Mouse (Mus musculus): ENCODE measurements around the gene Vezf1.

Gene Vezf1

DNA sequence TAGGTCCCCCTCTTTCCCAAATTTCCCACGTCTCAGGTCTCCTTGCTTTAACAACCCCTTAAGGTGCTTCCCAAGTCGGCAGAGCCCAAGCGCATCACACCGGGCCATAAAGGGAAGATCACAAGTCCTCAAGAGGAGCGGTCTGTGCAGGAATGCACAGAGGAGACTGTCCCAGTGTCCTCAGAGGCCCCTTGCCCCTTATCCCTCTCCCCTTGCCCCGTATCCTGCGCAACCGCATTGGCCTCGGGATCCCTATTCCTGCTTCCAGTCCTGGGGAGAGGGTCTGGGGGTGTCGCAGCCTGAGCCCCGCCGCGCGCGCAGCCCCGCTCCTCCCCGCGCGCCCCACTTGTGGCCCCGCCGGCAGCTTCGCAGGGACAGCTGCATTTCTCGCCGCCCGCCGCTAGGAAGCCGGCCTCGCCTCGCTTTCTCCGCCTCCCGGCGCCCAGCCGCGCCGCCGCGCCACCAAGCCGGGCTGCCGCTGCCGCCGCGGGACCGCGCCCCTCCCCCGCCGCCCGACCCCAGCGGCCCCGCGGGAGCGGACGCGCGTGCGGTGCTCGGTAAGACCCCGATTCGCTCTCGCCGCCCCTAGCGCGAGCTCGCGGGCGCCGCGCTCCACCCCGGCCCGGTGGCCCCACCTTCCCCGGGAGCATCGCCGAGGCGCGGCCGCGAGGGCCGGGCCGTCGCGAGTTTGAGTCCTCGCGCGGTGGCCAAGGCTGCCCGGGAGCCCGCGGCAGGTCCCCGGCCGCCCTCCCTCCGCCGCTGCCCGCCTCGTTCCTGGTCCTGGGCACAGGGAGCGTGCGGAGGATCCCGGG, 30.9 kb downstream of the Vezf1 start:
- peak; percentile 73 for DNase-seq (ENCODE audit: low spot score)

DNA sequence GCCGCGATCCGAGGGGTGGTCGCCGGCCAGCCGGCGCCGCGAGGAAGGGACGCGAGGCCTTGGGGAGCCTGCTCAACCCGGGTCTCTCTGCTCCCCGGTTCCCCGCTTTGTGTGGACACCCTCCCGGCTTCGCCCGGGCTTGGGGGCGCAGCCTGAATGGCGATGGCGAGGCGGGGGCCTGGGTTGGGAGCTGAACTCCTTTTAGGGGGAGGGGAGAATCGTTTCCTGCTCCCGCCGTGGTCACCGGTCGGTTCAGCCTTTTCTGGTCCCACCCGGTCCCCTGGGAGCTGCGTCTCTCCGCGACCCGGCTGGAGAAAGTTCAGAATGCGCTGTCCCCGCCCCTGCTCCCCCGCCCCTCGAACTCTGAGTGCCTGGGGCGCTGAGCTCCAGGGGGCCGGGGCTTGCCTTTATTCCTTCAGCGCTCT, 31.5 kb downstream of the Vezf1 start:
- DNase-seq (ENCODE audit: low spot score) = peak; percentile 67

DNA sequence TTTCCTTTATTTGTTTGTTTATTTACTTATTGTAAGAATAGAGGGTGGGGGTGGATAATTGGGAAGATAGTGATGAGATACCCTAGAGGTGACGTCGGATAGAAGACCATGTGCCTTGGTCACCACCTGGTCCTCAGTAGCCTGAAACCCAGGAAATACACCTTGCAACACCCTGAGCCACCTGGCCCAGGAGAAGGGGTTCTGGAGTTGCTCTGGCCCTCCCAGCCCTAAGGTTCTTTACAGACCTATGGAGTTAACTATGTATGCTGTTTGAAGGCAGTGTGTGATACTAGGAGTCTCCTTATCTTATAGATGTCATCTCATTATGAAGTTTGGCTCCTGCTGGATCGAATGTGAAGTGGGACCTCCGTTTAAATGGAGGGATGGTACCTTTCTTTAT, 32.1 kb downstream of the Vezf1 start:
- no peak for DNase-seq (ENCODE audit: low spot score)

DNA sequence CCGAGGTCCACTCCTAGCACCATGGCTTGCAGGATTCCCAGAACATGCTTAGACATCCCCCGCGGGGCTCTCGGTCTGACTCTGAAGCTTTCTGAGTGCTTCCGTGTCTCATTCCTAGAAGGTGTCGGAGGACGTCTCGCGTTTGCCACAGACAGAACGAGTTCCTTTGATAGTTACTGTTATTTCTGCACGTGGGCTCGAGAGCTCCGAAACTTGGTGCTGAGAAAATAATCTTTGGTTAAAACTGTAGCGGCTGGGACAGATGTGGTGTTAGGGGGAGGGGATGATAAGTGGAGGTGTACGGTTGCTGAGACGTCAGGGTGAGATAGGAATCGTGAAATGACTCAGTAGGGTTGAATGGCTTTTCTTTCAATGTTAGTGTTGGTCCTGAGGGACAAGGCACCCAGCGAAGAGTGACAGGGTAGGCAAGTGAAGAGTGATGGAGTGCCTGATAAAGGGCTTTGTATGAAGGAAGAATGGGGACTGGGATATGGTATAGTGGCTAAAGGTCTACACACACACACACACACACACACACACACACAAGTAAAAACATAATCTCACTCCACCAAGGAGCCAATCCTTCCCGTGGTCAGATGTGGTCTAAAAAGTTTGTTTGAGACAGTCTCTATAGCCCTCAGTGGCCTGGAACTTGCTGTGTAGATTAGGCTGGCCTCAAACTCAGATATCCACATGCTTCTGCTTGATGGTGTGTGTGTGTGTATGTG, 35.3 kb downstream of the Vezf1 start:
- no peak for DNase-seq (ENCODE audit: low spot score)

DNA sequence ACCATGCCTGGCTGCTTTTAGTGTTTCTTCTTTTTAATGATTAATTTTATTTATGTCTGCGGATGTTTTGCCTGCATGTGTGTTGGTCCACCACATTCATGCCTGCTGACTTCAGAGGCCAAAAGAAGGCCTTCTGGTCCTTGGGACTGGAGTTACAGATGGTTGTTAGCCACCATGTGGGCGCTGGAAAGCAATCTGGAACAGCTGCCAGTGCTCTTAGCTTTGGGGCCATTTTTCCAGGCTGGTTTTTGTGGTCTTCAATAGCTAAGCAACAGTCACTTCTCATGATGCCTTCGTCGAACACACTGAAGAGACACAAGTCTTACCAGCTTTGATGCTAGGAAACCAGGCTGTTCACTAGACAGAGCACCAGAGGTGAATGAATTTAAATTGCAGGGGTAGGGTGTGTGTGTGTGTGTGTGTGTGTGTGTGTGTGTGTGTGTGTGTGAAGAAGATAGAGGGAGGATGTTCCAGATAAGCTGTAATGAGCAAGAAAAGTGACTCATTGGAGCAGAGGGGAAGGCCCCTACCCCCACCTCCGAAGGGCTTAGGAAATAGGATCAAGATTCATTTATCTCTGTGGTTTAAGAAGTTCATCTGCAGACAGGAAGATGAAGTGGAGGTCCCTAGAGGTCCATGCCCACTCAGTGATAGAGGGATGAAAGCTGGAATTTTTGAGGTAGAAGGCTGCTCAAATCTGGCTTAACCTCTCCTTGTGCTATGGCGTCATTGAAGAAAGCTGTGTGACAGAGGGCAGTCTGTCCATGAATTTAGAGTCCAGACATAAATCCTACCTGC, 37.6 kb downstream of the Vezf1 start:
- no peak for DNase-seq (ENCODE audit: low spot score)

DNA sequence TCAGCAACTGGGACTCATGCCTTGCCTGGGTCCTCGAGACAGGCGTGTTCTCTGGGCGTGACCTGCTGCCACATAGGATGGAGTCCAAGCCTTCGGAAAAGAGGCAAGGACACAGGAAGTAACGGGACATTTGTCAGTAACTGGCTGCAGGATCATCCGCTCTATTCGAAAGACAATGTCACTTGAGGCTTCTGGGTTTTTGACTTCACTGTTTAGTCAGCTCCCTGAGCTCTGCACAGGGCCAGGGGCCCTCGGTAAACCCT, 38.1 kb downstream of the Vezf1 start:
- no peak for DNase-seq (ENCODE audit: low spot score)

DNA sequence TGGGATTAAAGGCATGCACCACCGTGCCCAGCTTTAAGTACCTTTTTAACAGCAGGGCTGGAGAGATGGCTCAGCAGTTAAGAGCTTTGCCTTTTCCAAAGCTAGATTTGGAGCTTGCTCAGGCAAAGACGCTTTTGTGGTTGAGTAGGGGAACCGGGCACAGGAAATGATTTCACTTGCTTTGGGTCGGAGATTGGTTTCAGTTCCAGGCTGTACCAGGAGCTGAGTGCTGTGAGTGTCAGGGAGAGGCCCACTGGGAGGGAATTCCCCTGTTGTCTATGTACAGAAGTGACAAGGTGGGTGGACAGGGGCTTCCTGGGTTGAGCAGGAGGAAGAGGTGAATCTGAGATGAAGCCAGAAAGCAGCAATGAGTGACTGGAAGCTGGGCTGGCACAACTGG, 39.3 kb downstream of the Vezf1 start:
- DNase-seq (ENCODE audit: low spot score) = no peak

DNA sequence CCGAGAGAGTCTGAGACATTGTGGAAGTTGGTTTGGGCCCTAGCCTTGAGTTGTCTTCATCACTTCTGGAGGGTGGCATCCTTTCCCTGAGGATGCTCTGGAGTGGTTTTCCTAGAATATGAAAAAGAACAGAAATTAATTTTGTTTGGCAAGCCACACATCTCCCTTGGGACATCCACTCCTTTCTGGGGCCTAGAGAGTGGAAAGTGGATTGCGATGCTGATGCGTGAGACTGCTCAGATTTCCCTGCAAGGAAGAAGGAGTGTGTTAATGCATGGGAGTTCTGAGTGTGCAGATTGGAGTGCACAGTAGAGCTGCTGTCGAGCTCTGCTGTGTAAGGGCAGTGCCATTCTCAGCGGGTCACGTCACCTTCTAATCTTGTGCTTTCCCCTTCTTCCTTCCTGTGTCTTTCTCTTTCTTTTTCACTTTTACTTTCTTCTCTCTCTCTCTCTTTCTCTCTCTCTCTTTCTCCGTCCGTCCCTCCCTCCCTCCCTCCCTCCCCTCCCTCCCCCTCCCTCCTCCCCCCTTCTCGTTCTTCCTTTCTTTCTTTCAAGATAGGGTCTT, 42.0 kb downstream of the Vezf1 start:
- no peak for DNase-seq (ENCODE audit: low spot score)

DNA sequence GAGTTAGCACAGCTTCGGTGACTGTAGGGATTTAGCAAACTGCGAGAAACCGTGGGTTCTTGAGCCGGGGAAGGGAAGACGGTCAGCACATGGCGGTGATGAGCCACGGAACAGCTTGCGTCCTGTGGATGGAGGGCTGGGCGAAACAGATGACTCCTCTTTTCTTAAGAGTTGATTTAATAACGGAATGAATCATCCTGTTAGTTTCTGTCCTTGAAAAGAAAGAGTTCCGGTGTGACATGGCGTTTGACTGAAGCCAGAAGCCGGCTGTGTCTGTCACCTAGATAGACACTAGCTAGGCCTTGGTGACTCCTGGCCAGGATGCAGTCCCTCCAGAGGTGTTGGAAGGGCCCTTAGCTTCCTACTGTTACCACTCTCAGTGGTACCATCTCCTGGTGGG, 44.0 kb downstream of the Vezf1 start:
- DNase-seq (ENCODE audit: low spot score) = no peak

DNA sequence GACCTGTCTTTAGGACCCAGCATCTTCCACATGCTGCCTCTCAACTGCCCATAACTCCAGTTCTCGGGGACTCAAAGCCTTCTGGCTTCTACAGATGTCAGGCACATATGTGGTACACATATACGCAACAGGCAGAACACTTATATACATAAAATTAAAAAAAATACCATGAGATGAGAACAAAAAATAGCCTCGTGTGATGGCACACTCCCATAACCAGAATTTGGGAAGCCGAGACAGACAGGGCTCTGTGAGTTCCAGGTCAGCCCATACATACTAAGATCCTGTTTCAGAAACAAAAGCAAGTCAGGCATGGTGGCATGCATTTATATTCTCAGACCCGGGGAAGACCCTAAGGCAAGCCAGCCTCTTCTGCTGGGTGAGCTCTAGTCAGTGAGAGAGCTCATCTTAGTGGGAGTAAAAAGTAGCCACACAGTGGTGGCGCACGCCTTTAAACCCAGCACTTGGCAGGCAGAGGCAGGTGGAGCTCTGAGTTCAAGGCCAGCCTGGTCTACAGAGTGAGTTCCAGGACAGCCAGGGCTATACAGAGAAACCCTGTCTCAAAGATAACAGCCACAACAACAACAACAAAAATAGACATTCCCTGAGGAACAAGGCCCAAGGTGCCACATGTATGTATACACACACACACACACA, 44.7 kb downstream of the Vezf1 start:
- no peak for DNase-seq (ENCODE audit: low spot score)

DNA sequence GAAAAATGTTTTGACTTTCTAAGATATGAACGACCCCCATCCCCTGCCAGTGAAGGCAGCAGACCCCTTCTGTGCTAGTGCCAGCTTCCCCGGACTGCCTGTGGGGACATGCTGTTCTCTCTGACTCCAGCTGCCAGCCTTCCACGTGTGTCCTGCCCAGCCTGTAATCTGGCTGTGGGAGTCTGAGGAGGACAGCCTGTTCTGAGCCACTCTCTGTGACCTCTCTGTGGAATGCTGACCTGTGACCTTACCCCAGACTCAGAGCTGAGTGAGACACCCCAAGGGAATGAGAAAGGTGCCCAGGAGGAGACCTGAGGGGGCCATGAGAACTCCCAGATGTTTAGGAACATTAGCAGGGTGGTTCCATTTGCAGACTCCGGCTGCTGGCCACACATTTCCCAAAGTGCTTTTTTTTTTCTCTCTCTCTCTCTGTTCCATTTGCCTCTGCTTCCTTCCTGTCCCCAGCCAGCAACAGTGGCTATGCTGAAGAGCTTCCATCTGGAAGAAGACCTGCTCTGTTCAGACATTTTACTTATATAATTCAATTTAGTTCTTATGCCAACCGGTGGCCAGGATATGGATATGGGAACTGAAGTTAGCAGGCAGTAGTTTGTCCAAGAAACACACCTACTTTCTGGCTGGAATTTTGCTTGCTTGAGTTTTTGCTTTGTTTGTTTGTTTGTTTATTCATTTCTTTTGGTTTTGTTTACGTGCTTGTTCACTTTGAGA, 45.6 kb downstream of the Vezf1 start:
- DNase-seq (ENCODE audit: low spot score) = no peak

DNA sequence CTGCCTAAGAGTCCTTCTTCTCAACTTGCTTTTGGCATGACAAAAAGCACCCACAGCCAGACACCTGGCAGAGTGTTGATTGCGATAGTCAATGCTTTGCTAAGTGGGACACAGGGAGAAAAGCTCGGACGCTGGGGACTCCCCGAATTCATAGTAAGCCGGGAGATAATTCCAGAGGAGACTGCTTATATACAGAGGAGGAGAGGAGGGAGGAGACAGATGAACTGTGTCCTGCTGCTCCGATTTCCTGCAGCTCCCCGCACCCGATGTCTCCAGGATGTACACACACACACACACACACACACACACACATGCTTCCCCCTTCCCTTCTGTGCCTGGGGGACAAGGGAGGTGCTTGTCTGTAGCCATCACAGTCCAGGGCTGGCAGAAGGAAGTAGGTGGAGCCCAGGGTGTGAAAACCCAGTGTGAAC, 46.8 kb downstream of the Vezf1 start:
- DNase-seq (ENCODE audit: low spot score) = no peak

DNA sequence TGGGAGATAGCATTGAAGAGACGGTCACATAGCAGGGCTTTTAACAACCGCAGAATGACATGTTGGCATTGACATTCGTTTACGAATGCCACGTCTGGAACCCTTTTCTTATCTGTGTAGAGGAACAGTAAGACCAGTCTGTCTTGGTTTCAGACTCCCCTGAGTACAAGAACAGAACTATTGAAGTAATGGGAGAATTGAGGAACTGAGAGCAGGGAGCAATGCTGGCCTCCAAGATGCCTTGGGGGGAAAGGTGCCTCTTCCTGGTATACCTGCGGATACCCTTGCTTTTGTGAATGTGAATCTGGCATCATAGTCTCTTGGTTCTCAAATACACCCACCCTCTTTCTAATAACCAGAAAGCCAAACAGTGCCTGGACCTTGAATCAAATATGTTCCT, 48.5 kb downstream of the Vezf1 start:
- no peak for DNase-seq (ENCODE audit: low spot score)

DNA sequence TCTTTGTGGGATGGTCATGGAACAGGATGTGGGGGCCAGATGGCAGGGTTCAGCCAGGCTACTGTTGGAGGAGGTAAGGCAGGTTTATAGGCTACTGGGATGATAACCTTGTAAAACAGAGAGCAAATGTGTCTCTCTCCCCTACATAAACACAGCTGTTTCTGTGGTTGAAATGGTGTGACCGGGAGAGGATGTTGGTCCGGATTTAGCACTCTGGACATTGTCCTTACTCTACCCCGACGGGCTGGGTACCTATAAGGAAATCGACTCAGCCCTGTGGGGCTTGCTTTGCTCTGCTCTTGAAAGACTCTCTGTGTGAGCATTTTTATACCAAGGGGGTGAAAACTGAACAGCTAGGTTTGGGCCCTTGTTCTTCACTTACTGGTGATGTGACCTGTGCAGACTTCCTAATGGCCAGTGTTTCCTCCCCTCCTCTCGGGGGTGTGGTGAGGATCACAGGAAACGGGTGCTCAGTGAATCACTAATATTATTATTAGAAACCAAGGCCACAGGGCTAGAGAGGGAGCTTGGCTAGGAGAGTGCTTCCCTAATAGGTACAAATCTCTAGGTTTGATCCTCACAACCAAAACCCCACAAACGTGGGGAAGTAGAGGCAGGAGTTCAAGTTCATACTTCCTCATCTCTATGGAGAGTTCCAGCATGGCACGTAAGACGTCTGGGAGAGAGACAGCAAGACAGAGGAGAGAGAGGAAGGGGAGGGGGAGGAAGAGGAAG, 49.4 kb downstream of the Vezf1 start:
- DNase-seq (ENCODE audit: low spot score) = no peak

DNA sequence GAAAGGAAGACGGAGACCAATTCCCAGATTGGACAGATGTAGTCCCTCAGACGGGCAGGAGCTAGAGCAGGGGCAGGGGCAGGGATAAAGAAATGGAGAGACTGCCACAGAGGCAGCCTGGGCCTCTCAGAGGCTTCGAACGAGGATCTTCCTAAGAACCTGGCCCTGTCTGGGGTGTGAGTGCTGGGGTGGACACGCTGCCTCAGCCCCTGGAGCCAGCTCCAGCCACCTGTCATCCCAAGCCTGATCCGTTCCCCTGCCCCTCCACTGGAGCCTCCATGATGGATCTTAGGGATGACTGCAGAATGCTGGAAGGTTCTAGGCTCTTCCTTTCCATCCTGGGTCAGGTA, 50.0 kb downstream of the Vezf1 start:
- DNase-seq (ENCODE audit: low spot score) = no peak

DNA sequence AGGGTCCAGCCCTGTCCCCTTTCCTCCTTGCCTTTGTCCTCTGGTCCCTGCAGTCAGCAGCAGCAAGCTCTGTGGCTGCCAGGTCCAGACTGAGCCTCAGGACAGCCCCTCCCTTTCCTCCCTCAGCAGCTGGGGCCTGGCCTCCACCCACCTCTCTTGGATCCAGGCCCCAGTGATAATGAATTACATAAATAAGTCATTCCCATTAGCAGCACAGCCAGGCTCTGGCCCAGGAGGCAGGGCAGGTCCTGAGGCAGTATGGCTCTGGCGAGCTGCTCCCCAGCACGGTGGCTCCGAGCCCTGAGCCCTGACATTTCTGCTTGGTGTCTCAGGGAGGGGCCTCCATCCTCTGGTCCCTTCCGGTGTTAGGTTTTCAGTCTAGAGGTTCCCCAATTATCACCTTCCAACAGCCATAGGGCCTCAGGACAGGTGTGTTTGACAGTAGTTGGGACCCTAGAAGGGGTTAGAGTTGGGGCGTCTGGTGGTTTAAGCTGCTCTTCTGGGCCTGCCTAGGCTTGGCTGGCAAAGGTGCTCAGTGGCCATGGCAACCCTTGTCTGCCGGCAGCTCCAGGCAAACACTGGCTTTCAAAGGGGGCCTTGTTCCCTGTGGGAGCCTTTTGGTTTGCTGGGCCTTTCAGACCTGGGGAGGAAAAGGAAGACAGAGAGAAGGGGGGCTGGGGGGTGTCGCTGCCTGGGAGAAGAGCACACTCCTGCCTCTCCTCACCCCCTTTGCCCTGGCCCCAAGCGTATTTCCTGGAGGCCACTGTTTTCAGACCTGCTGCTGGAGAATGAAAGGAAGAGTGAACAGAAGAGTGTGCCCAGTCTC, 51.0 kb downstream of the Vezf1 start:
- peak; percentile 54 for DNase-seq (ENCODE audit: low spot score)

DNA sequence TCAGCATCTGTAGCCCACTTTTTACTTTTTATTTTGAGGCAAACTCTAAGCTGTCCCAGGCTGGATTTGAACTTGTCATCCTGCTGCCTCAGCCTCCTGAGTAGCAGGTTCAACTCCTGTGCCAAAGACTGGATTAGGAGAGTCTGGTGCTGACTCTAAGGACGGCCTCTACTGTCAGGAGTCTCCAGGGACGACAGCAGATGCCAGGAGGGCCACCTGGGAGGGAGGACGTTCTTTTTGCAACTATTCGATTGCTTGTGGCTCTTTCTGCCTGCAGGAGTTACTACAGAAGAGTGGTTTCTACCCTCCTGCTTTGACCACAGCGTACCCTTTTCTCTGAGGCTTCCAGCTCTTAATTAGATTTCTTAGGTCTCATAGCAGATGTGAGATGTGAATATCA, 54.5 kb downstream of the Vezf1 start:
- no peak for DNase-seq (ENCODE audit: low spot score)

DNA sequence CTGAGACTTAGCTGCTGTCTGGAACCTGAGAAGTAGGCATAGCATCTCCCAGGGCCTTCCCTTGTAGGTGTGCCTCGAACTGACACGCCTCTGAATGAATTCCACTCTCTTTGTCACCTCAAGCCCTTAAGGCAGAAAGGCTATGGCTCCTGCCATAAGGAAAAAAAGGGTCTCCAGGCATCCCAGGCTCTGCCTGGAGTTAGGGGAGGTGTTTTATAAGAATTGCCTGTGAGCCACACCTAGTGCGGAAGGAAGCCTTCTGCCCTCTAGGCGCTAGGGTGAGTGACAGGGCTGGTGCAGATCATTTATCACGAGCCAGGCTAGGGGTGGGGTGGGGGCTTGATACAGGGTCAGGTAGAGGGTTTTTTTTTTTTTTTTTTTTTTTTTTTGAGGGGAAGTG, 54.9 kb downstream of the Vezf1 start:
- DNase-seq (ENCODE audit: low spot score) = no peak

DNA sequence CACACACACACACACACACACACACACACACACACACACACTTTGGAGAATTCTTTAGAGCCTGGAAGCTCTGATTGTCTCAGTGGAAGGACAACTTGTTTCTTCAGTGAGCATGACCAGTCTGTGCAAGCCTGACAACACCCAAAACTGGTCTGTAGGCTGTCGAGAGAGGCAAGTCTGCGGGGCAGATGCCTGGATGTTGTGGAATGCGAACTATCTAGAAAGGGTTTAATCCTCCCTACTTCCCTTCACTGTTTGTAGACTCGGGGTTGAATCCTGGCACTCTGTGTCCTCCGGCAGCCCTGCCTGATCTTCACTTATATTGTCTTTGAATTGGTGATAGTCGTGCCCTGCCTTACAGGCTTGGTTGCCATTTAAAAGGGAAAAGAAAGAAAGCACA, 55.7 kb downstream of the Vezf1 start:
- DNase-seq (ENCODE audit: low spot score) = no peak

DNA sequence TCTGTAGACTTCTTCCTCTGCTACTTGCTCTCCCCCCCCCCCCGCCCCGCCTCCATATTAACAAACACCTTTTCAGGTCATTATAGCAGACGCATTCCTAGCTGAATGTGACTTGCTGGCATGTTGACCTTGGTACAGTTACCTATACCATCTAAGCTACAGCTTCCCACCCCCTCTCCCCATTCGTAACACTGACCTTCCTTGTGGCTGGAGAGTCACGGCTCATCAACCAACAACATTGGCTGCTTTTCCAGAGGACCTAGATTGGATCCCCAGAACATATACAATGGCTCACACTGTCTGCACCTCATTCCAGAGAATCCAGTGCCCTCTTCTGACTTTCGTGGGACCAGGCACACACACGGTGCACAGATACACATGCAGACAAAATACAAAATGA, 57.4 kb downstream of the Vezf1 start:
- no peak for DNase-seq (ENCODE audit: low spot score)
